Mouse (Mus musculus): Measurements from ENCODE around the gene Igf2r. TPM values are rescaled to one million over a fixed set of nuclear protein-coding genes. Genes with fewer than 3 reads are reported as not detected.

Igf2r gene
- polyA plus RNA-seq, 1 experiment from 2014 or later, result 26.6 TPM

- Histone ChIP-seq H3K4me2 (ENCODE audit: low read depth, low read length) (no peak overlapping the region), H3K27me3 (replicated peaks; ENCODE audit: control insufficient read depth, insufficient read depth, low read length) (no peaks in the 10 kb centered on the region), H3K9me3 (ENCODE audit: control insufficient read depth, low read length) (no peaks in the 10 kb centered on the region), H3K36me3 (ENCODE audit: control insufficient read depth, insufficient read depth, low read length) (no peaks in the 10 kb centered on the region), H3K4me3 (ENCODE audit: low read length) (no peak overlapping the region), H3K27ac (ENCODE audit: low read length) (no peak overlapping the region), H3K9ac (ENCODE audit: low read depth, low read length) (no peak overlapping the region), H3K4me1 (ENCODE audit: control insufficient read depth, insufficient read depth, low read length) (no peaks in the 10 kb centered on the region)
- 81% methylated on average over 7 of the region's 7 CpGs for WGBS
- no peak for ATAC-seq
These were observed 110.7 kb downstream of the Igf2r start for GRCm38 (mm10) chr17:12658784-12659183.

DNA sequence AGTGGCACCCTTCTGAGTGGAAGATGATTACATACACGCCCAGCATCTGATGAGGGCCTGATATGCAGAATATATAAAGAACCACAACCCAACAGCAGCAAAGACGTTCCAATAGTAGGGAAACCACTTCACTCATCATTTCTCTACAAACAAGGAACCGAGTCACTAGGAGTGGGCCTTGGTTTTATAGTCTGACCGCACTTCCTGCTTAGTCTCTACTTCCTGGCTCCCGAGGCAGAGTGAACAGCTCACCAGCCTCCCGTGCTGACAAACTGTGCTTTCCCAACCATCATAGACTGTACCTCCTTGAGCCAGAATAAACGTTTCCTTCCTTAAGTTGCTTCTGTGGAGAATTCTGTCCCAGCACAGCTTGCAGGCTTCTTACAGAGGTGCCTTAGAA lies 113.6 kb downstream of the Igf2r start:
- no peak overlapping the region for H3K4me3 ChIP-seq (ENCODE audit: low read length)
- 63% methylated on average over 7 of the region's 7 CpGs for WGBS
- ATAC-seq, result no peak
- H3K4me1 ChIP-seq (ENCODE audit: control insufficient read depth, insufficient read depth, low read length), result no peaks in the 10 kb centered on the region
- no peak overlapping the region for H3K9ac ChIP-seq (ENCODE audit: low read depth, low read length)
- H3K36me3 ChIP-seq (ENCODE audit: control insufficient read depth, insufficient read depth, low read length), result no peaks in the 10 kb centered on the region
- H3K27ac ChIP-seq (ENCODE audit: low read length), result no peak overlapping the region
- H3K4me2 ChIP-seq (ENCODE audit: low read depth, low read length), result no peak overlapping the region
- no peaks in the 10 kb centered on the region for H3K9me3 ChIP-seq (ENCODE audit: control insufficient read depth, low read length)
- H3K27me3 ChIP-seq (replicated peaks; ENCODE audit: control insufficient read depth, insufficient read depth, low read length), result no peaks in the 10 kb centered on the region

DNA sequence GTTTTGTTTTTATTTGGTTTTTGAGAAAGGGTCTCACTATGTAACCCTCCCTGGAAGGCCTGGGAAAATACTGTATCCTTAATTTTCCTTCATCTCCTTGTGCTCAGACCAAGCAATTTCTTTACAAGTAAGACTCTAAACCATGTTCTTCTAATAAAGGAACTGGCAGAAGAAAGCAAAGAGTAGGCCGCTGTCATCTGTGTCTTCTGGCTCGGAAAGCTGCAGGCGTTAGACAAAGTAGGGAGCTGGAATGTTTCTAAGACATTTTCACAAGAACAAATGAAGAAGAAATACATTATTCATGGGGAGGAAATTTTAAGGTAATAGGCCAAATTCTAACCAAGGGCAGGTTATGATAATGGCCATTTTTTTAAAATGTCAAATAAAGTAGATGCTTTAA lies 115.4 kb downstream of the Igf2r start:
- H3K4me2 ChIP-seq (ENCODE audit: low read depth, low read length), result no peak overlapping the region
- no peak overlapping the region for H3K27ac ChIP-seq (ENCODE audit: low read length)
- no peak for ATAC-seq
- H3K27me3 ChIP-seq (replicated peaks; ENCODE audit: control insufficient read depth, insufficient read depth, low read length), result no peaks in the 10 kb centered on the region
- no peaks in the 10 kb centered on the region for H3K36me3 ChIP-seq (ENCODE audit: control insufficient read depth, insufficient read depth, low read length)
- no peak overlapping the region for H3K9ac ChIP-seq (ENCODE audit: low read depth, low read length)
- H3K4me3 ChIP-seq (ENCODE audit: low read length), result no peak overlapping the region
- 83% methylated on average over 3 of the region's 3 CpGs for WGBS
- no peaks in the 10 kb centered on the region for H3K9me3 ChIP-seq (ENCODE audit: control insufficient read depth, low read length)
- no peaks in the 10 kb centered on the region for H3K4me1 ChIP-seq (ENCODE audit: control insufficient read depth, insufficient read depth, low read length)

DNA sequence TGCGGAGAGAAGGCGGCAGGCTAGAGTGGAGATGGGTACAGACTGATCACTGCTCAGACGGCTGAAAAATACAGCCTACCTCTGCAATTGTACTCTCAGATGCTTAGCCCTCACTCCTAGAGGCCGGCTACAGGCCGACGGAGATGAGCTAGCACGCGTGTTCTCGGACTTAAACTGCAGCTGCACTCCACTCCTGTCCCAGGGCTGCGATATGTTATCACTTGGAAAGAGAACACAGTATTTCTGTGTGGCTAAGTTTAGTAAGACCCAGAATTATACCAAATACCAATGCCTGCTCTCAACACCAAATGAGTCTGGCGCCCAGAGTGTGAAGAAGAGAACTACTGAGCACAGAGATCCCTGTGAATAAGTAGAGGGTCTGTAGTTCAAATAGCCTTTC lies 116.9 kb downstream of the Igf2r start:
- H3K4me2 ChIP-seq (ENCODE audit: low read depth, low read length), result no peak overlapping the region
- no peak overlapping the region for H3K4me3 ChIP-seq (ENCODE audit: low read length)
- 90% methylated on average over 11 of the region's 11 CpGs for WGBS
- ATAC-seq, result no peak
- H3K36me3 ChIP-seq (ENCODE audit: control insufficient read depth, insufficient read depth, low read length), result no peaks in the 10 kb centered on the region
- H3K9ac ChIP-seq (ENCODE audit: low read depth, low read length), result no peak overlapping the region
- no peaks in the 10 kb centered on the region for H3K27me3 ChIP-seq (replicated peaks; ENCODE audit: control insufficient read depth, insufficient read depth, low read length)
- H3K27ac ChIP-seq (ENCODE audit: low read length), result no peak overlapping the region
- H3K9me3 ChIP-seq (ENCODE audit: control insufficient read depth, low read length), result no peaks in the 10 kb centered on the region
- no peaks in the 10 kb centered on the region for H3K4me1 ChIP-seq (ENCODE audit: control insufficient read depth, insufficient read depth, low read length)

DNA sequence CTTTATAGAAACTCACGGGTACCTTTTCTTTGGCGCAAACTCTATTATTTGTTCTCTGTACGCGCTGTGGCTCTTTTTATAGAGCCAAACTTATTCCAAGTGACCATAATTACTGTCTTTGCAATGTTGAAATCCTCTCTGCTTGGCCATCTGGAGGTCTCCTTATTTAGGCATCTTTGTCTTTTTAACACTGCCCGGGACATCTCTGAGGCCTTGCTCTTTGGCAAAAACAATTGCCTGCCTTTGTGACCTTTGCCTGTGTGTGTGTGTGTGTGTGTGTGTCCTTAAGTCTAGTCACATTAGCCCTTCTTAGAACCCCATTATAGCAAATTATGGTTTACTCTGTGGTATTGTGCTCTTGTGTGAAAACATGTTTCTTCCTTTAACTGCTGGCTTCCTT lies 124.0 kb downstream of the Igf2r start:
- no peak for ATAC-seq
- Histone ChIP-seq H3K4me2 (ENCODE audit: low read depth, low read length) (no peak overlapping the region), H3K9me3 (ENCODE audit: control insufficient read depth, low read length) (no peaks in the 10 kb centered on the region), H3K9ac (ENCODE audit: low read depth, low read length) (no peak overlapping the region), H3K36me3 (ENCODE audit: control insufficient read depth, insufficient read depth, low read length) (no peaks in the 10 kb centered on the region), H3K27me3 (replicated peaks; ENCODE audit: control insufficient read depth, insufficient read depth, low read length) (no peaks in the 10 kb centered on the region), H3K4me1 (ENCODE audit: control insufficient read depth, insufficient read depth, low read length) (no peaks in the 10 kb centered on the region), H3K4me3 (ENCODE audit: low read length) (no peak overlapping the region), H3K27ac (ENCODE audit: low read length) (no peak overlapping the region)
- WGBS, result 84% methylated on average over 5 of the region's 5 CpGs

- no peak overlapping the region for H3K4me2 ChIP-seq (ENCODE audit: low read depth, low read length)
- H3K27me3 ChIP-seq (replicated peaks; ENCODE audit: control insufficient read depth, insufficient read depth, low read length), result no peaks in the 10 kb centered on the region
- peaks cover 3% of the 10 kb centered on the region; the same call in 1 of the 2 replicates for H3K9me3 ChIP-seq (ENCODE audit: control insufficient read depth, low read length)
- no peaks in the 10 kb centered on the region for H3K4me1 ChIP-seq (ENCODE audit: control insufficient read depth, insufficient read depth, low read length)
- H3K9ac ChIP-seq (ENCODE audit: low read depth, low read length), result no peak overlapping the region
- H3K4me3 ChIP-seq (ENCODE audit: low read length), result no peak overlapping the region
- H3K27ac ChIP-seq (ENCODE audit: low read length), result no peak overlapping the region
- WGBS, result 74% methylated on average over 4 of the region's 4 CpGs
- ATAC-seq, result no peak
- no peaks in the 10 kb centered on the region for H3K36me3 ChIP-seq (ENCODE audit: control insufficient read depth, insufficient read depth, low read length)
These were observed 128.4 kb downstream of the Igf2r start for GRCm38 (mm10) chr17:12641087-12641486.

DNA sequence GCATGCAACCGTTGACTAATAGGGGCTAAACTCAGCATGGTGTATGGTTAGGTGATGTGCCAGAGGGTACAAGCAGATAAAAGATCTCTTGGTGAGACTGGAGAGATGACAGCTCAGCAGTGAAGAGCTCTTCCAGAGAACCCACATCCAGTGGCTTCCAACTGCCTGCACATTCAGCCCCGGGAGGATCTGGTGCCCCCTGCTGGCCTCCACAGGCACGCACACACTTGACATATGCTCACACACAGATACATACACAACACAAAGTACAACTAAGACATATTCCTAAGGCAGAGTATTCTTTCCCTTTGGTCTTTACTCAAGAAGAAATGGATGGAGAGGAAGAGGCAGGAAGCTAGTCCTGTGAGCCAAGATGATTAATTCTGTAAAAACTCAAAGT lies 129.9 kb downstream of the Igf2r start:
- Histone ChIP-seq H3K9ac (ENCODE audit: low read depth, low read length) (no peak overlapping the region), H3K27me3 (replicated peaks; ENCODE audit: control insufficient read depth, insufficient read depth, low read length) (no peaks in the 10 kb centered on the region), H3K9me3 (ENCODE audit: control insufficient read depth, low read length) (peaks cover 3% of the 10 kb centered on the region; the same call in 1 of the 2 replicates), H3K4me1 (ENCODE audit: control insufficient read depth, insufficient read depth, low read length) (no peaks in the 10 kb centered on the region), H3K27ac (ENCODE audit: low read length) (no peak overlapping the region), H3K36me3 (ENCODE audit: control insufficient read depth, insufficient read depth, low read length) (no peaks in the 10 kb centered on the region), H3K4me3 (ENCODE audit: low read length) (no peak overlapping the region), H3K4me2 (ENCODE audit: low read depth, low read length) (no peak overlapping the region)
- 96% methylated on average over 3 of the region's 3 CpGs for WGBS
- no peak for ATAC-seq

GRCm38 (mm10) chr17:12634814-12635213 lies 134.7 kb downstream of the Igf2r start:
- H3K9me3 ChIP-seq (ENCODE audit: control insufficient read depth, low read length), result peaks cover 3% of the 10 kb centered on the region; the same call in 1 of the 2 replicates
- no peaks in the 10 kb centered on the region for H3K4me1 ChIP-seq (ENCODE audit: control insufficient read depth, insufficient read depth, low read length)
- H3K4me2 ChIP-seq (ENCODE audit: low read depth, low read length), result no peak overlapping the region
- H3K9ac ChIP-seq (ENCODE audit: low read depth, low read length), result no peak overlapping the region
- H3K27ac ChIP-seq (ENCODE audit: low read length), result no peak overlapping the region
- no peak overlapping the region for H3K4me3 ChIP-seq (ENCODE audit: low read length)
- no peaks in the 10 kb centered on the region for H3K27me3 ChIP-seq (replicated peaks; ENCODE audit: control insufficient read depth, insufficient read depth, low read length)
- no peaks in the 10 kb centered on the region for H3K36me3 ChIP-seq (ENCODE audit: control insufficient read depth, insufficient read depth, low read length)
- 48% methylated on average over 4 of the region's 4 CpGs for WGBS
- no peak for ATAC-seq

Other genes with a start within 250 kb of the Igf2r start
- not detected in 2 replicates for gene Slc22a2, start 185.5 kb downstream of the Igf2r start, polyA plus RNA-seq (2015; fragmentation: Nextera tagmentation; extraction: Ambion mirVana)
- 0.31 and 0.32 TPM in 2 replicates for gene Slc22a1, start 93.8 kb downstream of the Igf2r start, polyA plus RNA-seq (2015; fragmentation: Nextera tagmentation; extraction: Ambion mirVana)
- 0.28 and 0.78 TPM in 2 replicates for gene Mas1, start 98.5 kb upstream of the Igf2r start, polyA plus RNA-seq (2015; fragmentation: Nextera tagmentation; extraction: Ambion mirVana)
- not detected in 2 replicates for gene Mrgprh, start 106.4 kb upstream of the Igf2r start, polyA plus RNA-seq (2015; fragmentation: Nextera tagmentation; extraction: Ambion mirVana)
- gene Pnldc1, start 140.6 kb upstream of the Igf2r start, polyA plus RNA-seq (2015; fragmentation: Nextera tagmentation; extraction: Ambion mirVana), result 0.53 and 1.1 TPM in 2 replicates
- gene Tcp1, start 146.0 kb upstream of the Igf2r start, polyA plus RNA-seq (2015; fragmentation: Nextera tagmentation; extraction: Ambion mirVana), result 307 and 348 TPM in 2 replicates
- gene Mrpl18, start 146.7 kb upstream of the Igf2r start, polyA plus RNA-seq (2015; fragmentation: Nextera tagmentation; extraction: Ambion mirVana), result 159 and 183 TPM in 2 replicates
- 0.91 and 0.99 TPM in 2 replicates for gene Acat3, start 170.9 kb upstream of the Igf2r start, polyA plus RNA-seq (2015; fragmentation: Nextera tagmentation; extraction: Ambion mirVana)
- gene Acat2, start 191.1 kb upstream of the Igf2r start, polyA plus RNA-seq (2015; fragmentation: Nextera tagmentation; extraction: Ambion mirVana), result 253 and 259 TPM in 2 replicates
- gene Wtap, start 224.5 kb upstream of the Igf2r start, polyA plus RNA-seq (2015; fragmentation: Nextera tagmentation; extraction: Ambion mirVana), result 86.6 and 96.8 TPM in 2 replicates
- 191 and 196 TPM in 2 replicates for gene Sod2, start 237.2 kb upstream of the Igf2r start, polyA plus RNA-seq (2015; fragmentation: Nextera tagmentation; extraction: Ambion mirVana)

All from intestine, embryonic 16.5 days (tissue).